Mouse (Mus musculus): ENCODE data around the gene Olfr1019. TPM values are rescaled to one million over a fixed set of nuclear protein-coding genes. Genes with fewer than 3 reads are reported as not detected.

The Olfr1019 gene
- not detected in 2 replicates for polyA plus RNA-seq (2014; fragmentation: Nextera tagmentation; extraction: Ambion mirVana)

- no peak for DNase-seq (ENCODE audit: low spot score)
- no peaks in the 10 kb centered on the region for H3K9me3 ChIP-seq (replicated peaks; ENCODE audit: control insufficient read depth, low read length)
- ATAC-seq: no peak
- no peak within 1 kb of the TSS for H3K4me3 ChIP-seq (ENCODE audit: low read depth, low read length)
- no peak within 1 kb of the TSS for H3K9ac ChIP-seq (ENCODE audit: low read length)
- no peaks in the 10 kb centered on the region for H3K4me1 ChIP-seq (ENCODE audit: control insufficient read depth, insufficient read depth, low read length)
- no peak within 1 kb of the TSS for H3K27ac ChIP-seq (ENCODE audit: low read depth, low read length)
- H3K4me2 ChIP-seq (ENCODE audit: low read length): no peak within 1 kb of the TSS
- H3K36me3 ChIP-seq (ENCODE audit: control insufficient read depth, insufficient read depth, low read length): no peaks in the 10 kb centered on the region
- H3K27me3 ChIP-seq (replicated peaks; ENCODE audit: control insufficient read depth, insufficient read depth, low read length): no peaks in the 10 kb centered on the region
These were observed at the start of gene Olfr1019 for GRCm38 (mm10) chr2:85845383-85845782. TSS of gene Olfr1019 (minus strand) at chr2:85845483.

- no peak within 1 kb of the TSS for H3K9ac ChIP-seq (ENCODE audit: low read length)
- DNase-seq (ENCODE audit: low spot score) (no peak), ATAC-seq (no peak)
- no peaks in the 10 kb centered on the region for H3K9me3 ChIP-seq (replicated peaks; ENCODE audit: control insufficient read depth, low read length)
- H3K4me3 ChIP-seq (ENCODE audit: low read depth, low read length): no peak within 1 kb of the TSS
- 80% methylated on average over 2 of the region's 2 CpGs for WGBS
- H3K27me3 ChIP-seq (replicated peaks; ENCODE audit: control insufficient read depth, insufficient read depth, low read length): no peaks in the 10 kb centered on the region
- no peaks in the 10 kb centered on the region for H3K36me3 ChIP-seq (ENCODE audit: control insufficient read depth, insufficient read depth, low read length)
- H3K27ac ChIP-seq (ENCODE audit: low read depth, low read length): no peak within 1 kb of the TSS
- no peak within 1 kb of the TSS for H3K4me2 ChIP-seq (ENCODE audit: low read length)
- H3K4me1 ChIP-seq (ENCODE audit: control insufficient read depth, insufficient read depth, low read length): no peaks in the 10 kb centered on the region
These were observed 40.1 kb upstream of the Olfr1019 start, which contains the start of gene Olfr1023 for GRCm38 (mm10) chr2:85885340-85885739. TSS of gene Olfr1023 (plus strand) at chr2:85885640.

- ATAC-seq (no peak), DNase-seq (ENCODE audit: low spot score) (no peak)
- no peak within 1 kb of the TSS for H3K9ac ChIP-seq (ENCODE audit: low read length)
- 75% methylated on average over 2 of the region's 2 CpGs for WGBS
- H3K4me2 ChIP-seq (ENCODE audit: low read length): no peak within 1 kb of the TSS
- H3K4me3 ChIP-seq (ENCODE audit: low read depth, low read length): no peak within 1 kb of the TSS
- no peaks in the 10 kb centered on the region for H3K27me3 ChIP-seq (replicated peaks; ENCODE audit: control insufficient read depth, insufficient read depth, low read length)
- H3K9me3 ChIP-seq (replicated peaks; ENCODE audit: control insufficient read depth, low read length): no peaks in the 10 kb centered on the region
- H3K27ac ChIP-seq (ENCODE audit: low read depth, low read length): no peak within 1 kb of the TSS
- H3K36me3 ChIP-seq (ENCODE audit: control insufficient read depth, insufficient read depth, low read length): no peaks in the 10 kb centered on the region
- no peaks in the 10 kb centered on the region for H3K4me1 ChIP-seq (ENCODE audit: control insufficient read depth, insufficient read depth, low read length)
These were observed 23.0 kb upstream of the Olfr1019 start, which contains the start of gene Olfr1022 for GRCm38 (mm10) chr2:85868294-85868693. TSS of gene Olfr1022 (plus strand) at chr2:85868594.

- no peak for DNase-seq (ENCODE audit: low spot score)
- H3K9ac ChIP-seq (ENCODE audit: low read length): no peak within 1 kb of the TSS
These were observed 1.4 kb upstream of the Olfr1019 start, which contains the start of gene Olfr1020 for GRCm38 (mm10) chr2:85846730-85847129. TSS of gene Olfr1020 (plus strand) at chr2:85847030.

GRCm38 (mm10) chr2:85818179-85818578 is 27.1 kb downstream of the Olfr1019 start, which contains the start of gene Olfr1018:
TSS of gene Olfr1018 (plus strand) at chr2:85818479.
- no peak within 1 kb of the TSS for H3K9ac ChIP-seq (ENCODE audit: low read length)
- no peaks in the 10 kb centered on the region for H3K36me3 ChIP-seq (ENCODE audit: control insufficient read depth, insufficient read depth, low read length)
- no peak within 1 kb of the TSS for H3K4me3 ChIP-seq (ENCODE audit: low read depth, low read length)
- H3K27me3 ChIP-seq (replicated peaks; ENCODE audit: control insufficient read depth, insufficient read depth, low read length): no peaks in the 10 kb centered on the region
- no peak for DNase-seq (ENCODE audit: low spot score)
- ATAC-seq: no peak
- H3K4me1 ChIP-seq (ENCODE audit: control insufficient read depth, insufficient read depth, low read length): no peaks in the 10 kb centered on the region
- H3K4me2 ChIP-seq (ENCODE audit: low read length): no peak within 1 kb of the TSS
- no peak within 1 kb of the TSS for H3K27ac ChIP-seq (ENCODE audit: low read depth, low read length)
- H3K9me3 ChIP-seq (replicated peaks; ENCODE audit: control insufficient read depth, low read length): no peaks in the 10 kb centered on the region

More at GRCm38 (mm10) chr2:85846730-85847129, 1.4 kb upstream of the Olfr1019 start, which contains the start of gene Olfr1020:
- ATAC-seq: no peak
- 76% methylated on average over 1 of the region's 1 CpGs for WGBS
- no peaks in the 10 kb centered on the region for H3K4me1 ChIP-seq (ENCODE audit: control insufficient read depth, insufficient read depth, low read length)
- no peak within 1 kb of the TSS for H3K4me3 ChIP-seq (ENCODE audit: low read depth, low read length)
- H3K4me2 ChIP-seq (ENCODE audit: low read length): no peak within 1 kb of the TSS
- H3K9me3 ChIP-seq (replicated peaks; ENCODE audit: control insufficient read depth, low read length): no peaks in the 10 kb centered on the region
- H3K36me3 ChIP-seq (ENCODE audit: control insufficient read depth, insufficient read depth, low read length): no peaks in the 10 kb centered on the region
- no peak within 1 kb of the TSS for H3K27ac ChIP-seq (ENCODE audit: low read depth, low read length)
- no peaks in the 10 kb centered on the region for H3K27me3 ChIP-seq (replicated peaks; ENCODE audit: control insufficient read depth, insufficient read depth, low read length)

- no peak overlapping the region for H3K9ac ChIP-seq (ENCODE audit: low read length)
These were observed 40.8 kb downstream of the Olfr1019 start for GRCm38 (mm10) chr2:85804501-85804900.

GRCm38 (mm10) chr2:85802444-85802843 is 42.8 kb downstream of the Olfr1019 start, which contains the start of gene Olfr1016:
TSS of gene Olfr1016 (minus strand) at chr2:85802544.
- Histone ChIP-seq H3K4me2 (ENCODE audit: low read length) (no peak within 1 kb of the TSS), H3K36me3 (ENCODE audit: control insufficient read depth, insufficient read depth, low read length) (no peaks in the 10 kb centered on the region), H3K9ac (ENCODE audit: low read length) (no peak within 1 kb of the TSS), H3K4me1 (ENCODE audit: control insufficient read depth, insufficient read depth, low read length) (no peaks in the 10 kb centered on the region), H3K27me3 (replicated peaks; ENCODE audit: control insufficient read depth, insufficient read depth, low read length) (no peaks in the 10 kb centered on the region), H3K4me3 (ENCODE audit: low read depth, low read length) (no peak within 1 kb of the TSS), H3K9me3 (replicated peaks; ENCODE audit: control insufficient read depth, low read length) (no peaks in the 10 kb centered on the region), H3K27ac (ENCODE audit: low read depth, low read length) (no peak within 1 kb of the TSS)
- 95% methylated on average over 2 of the region's 2 CpGs for WGBS
- ATAC-seq: no peak
- DNase-seq (ENCODE audit: low spot score): no peak

More at GRCm38 (mm10) chr2:85804501-85804900, 40.8 kb downstream of the Olfr1019 start:
- DNase-seq (ENCODE audit: low spot score) (no peak), ATAC-seq (no peak)
- no peaks in the 10 kb centered on the region for H3K36me3 ChIP-seq (ENCODE audit: control insufficient read depth, insufficient read depth, low read length)
- no peaks in the 10 kb centered on the region for H3K4me1 ChIP-seq (ENCODE audit: control insufficient read depth, insufficient read depth, low read length)
- no peak overlapping the region for H3K4me2 ChIP-seq (ENCODE audit: low read length)
- WGBS: 92% methylated on average over 4 of the region's 4 CpGs
- H3K4me3 ChIP-seq (ENCODE audit: low read depth, low read length): no peak overlapping the region
- no peak overlapping the region for H3K27ac ChIP-seq (ENCODE audit: low read depth, low read length)
- no peaks in the 10 kb centered on the region for H3K9me3 ChIP-seq (replicated peaks; ENCODE audit: control insufficient read depth, low read length)
- no peaks in the 10 kb centered on the region for H3K27me3 ChIP-seq (replicated peaks; ENCODE audit: control insufficient read depth, insufficient read depth, low read length)

- WGBS: 19% methylated on average over 2 of the region's 2 CpGs
- H3K4me1 ChIP-seq (ENCODE audit: control insufficient read depth, insufficient read depth, low read length): no peaks in the 10 kb centered on the region
- ATAC-seq: no peak; the same call in 1 of the 2 replicates
These were observed 53.0 kb downstream of the Olfr1019 start for GRCm38 (mm10) chr2:85792331-85792730.

More at GRCm38 (mm10) chr2:85792331-85792730, 53.0 kb downstream of the Olfr1019 start:
- H3K4me2 ChIP-seq (ENCODE audit: low read length): no peak overlapping the region
- H3K27me3 ChIP-seq (replicated peaks; ENCODE audit: control insufficient read depth, insufficient read depth, low read length): no peaks in the 10 kb centered on the region
- peak; percentile 3 for DNase-seq (ENCODE audit: low spot score)
- H3K9me3 ChIP-seq (replicated peaks; ENCODE audit: control insufficient read depth, low read length): no peaks in the 10 kb centered on the region
- no peak overlapping the region for H3K9ac ChIP-seq (ENCODE audit: low read length)
- H3K4me3 ChIP-seq (ENCODE audit: low read depth, low read length): no peak overlapping the region
- no peaks in the 10 kb centered on the region for H3K36me3 ChIP-seq (ENCODE audit: control insufficient read depth, insufficient read depth, low read length)
- H3K27ac ChIP-seq (ENCODE audit: low read depth, low read length): no peak overlapping the region

Measured in forebrain, embryonic 14.5 days (tissue).